Mouse (Mus musculus) macrophage (primary cell): ENCODE data around the gene Siah3. TPM values are rescaled to one million over a fixed set of nuclear protein-coding genes. Genes with fewer than 3 reads are reported as not detected.
"Not testable (repeated sequence)": the region's sequence is repeated elsewhere in the genome, so short reads cannot be mapped to it uniquely, and the experiment has no call there.

ENCODE experiments used
- H3K27ac ChIP-seq: fragments of 350-480 bp; formaldehyde crosslinking; 2 replicates; pipeline ENCODE4 v1.9.0; 2021
- H3K36me3 ChIP-seq: fragments of 350-480 bp; formaldehyde crosslinking; 2 replicates; pipeline ENCODE4 v1.9.0; 2021; ENCODE audit errors: inconsistent target
- H3K4me3 ChIP-seq: fragments of 350-480 bp; formaldehyde crosslinking; 2 replicates; pipeline ENCODE4 v1.9.0; 2021; ENCODE audit errors: inconsistent target
- H3K79me2 ChIP-seq: fragments of 350-480 bp; formaldehyde crosslinking; 2 replicates; pipeline ENCODE4 v1.9.0; 2021; ENCODE audit errors: inconsistent target
- whole genome bisulfite sequencing: methylation state at CpG from one replicate; pipeline ENCODE4 v1.1.7; 2026; ENCODE audit warnings: inconsistent platforms; ENCODE audit not compliant: missing documents; 5-methylcytosine and 5-hydroxymethylcytosine counted together
- polyA plus RNA-seq: library from polyadenylated mRNA; stranded (reverse); fragments of 250-400 nt; gene quantifications from 3 replicates; pipeline ENCODE4 v1.2.4, GENCODE M21; 2018; ENCODE audit warnings: inconsistent platforms
- total RNA-seq, 78 experiments: library from RNA; depleted of rRNA; stranded (reverse); fragments of 250-400 nt; gene quantifications; 1 replicate in 9 of 78; 2 replicates in 24 of 78; 3 replicates in 43 of 78; 4 replicates in 2 of 78; pipeline ENCODE4 v1.2.4; 2018; ENCODE audit warnings: inconsistent platforms in 56 of 78

Siah3 gene
- not detected for total RNA-seq (2018; cell fraction: chromatin; rRNA removed)
- not detected for total RNA-seq (2018; cell fraction: cytosol; rRNA removed)
- total RNA-seq (2018; cell fraction: nucleus; rRNA removed), result not detected
- polyA plus RNA-seq, result not detected in 3 replicates

- WGBS, result 24% methylated on average over 17 of the region's 18 CpGs
- Histone ChIP-seq H3K36me3 (no peaks in the 10 kb centered on the region), H3K27ac (no peak within 1 kb of the TSS), H3K4me3 (no peak within 1 kb of the TSS), H3K79me2 (no peaks in the 10 kb centered on the region)
These were observed at the start of gene Siah3 for GRCm38 (mm10) chr14:75455743-75456421. Gene Siah3 (plus strand): TSS chr14:75455982.

- no peaks in the 10 kb centered on the region for H3K36me3 ChIP-seq
- WGBS, result 82% methylated on average over 3 of the region's 3 CpGs
These were observed 46.0 kb upstream of the Siah3 start for GRCm38 (mm10) chr14:75409772-75410171.

GRCm38 (mm10) chr14:75410392-75410791 lies 45.4 kb upstream of the Siah3 start:
- Histone ChIP-seq H3K27ac (no peak overlapping the region), H3K4me3 (no peak overlapping the region), H3K79me2 (no peaks in the 10 kb centered on the region), H3K36me3 (no peaks in the 10 kb centered on the region)
- 97% methylated on average over 4 of the region's 4 CpGs for WGBS

More at GRCm38 (mm10) chr14:75409772-75410171, 46.0 kb upstream of the Siah3 start:
- no peak overlapping the region for H3K27ac ChIP-seq
- H3K4me3 ChIP-seq, result no peak overlapping the region
- no peaks in the 10 kb centered on the region for H3K79me2 ChIP-seq

- Histone ChIP-seq H3K36me3 (no peaks in the 10 kb centered on the region), H3K27ac (no peak overlapping the region), H3K4me3 (no peak overlapping the region), H3K79me2 (no peaks in the 10 kb centered on the region)
- 75% methylated on average over 3 of the region's 3 CpGs for WGBS
These were observed 37.1 kb upstream of the Siah3 start for GRCm38 (mm10) chr14:75418721-75419120.

GRCm38 (mm10) chr14:75419876-75420275 lies 35.9 kb upstream of the Siah3 start:
- Histone ChIP-seq H3K36me3 (no peaks in the 10 kb centered on the region), H3K4me3 (no peak overlapping the region), H3K79me2 (no peaks in the 10 kb centered on the region), H3K27ac (no peak overlapping the region)
- WGBS, result 90% methylated on average over 7 of the region's 7 CpGs

- H3K79me2 ChIP-seq, result no peaks in the 10 kb centered on the region
- no peaks in the 10 kb centered on the region for H3K36me3 ChIP-seq
- H3K4me3 ChIP-seq, result no peak overlapping the region
- whole genome bisulfite sequencing, result 71% methylated on average over 6 of the region's 6 CpGs
- no peak overlapping the region for H3K27ac ChIP-seq
These were observed 35.0 kb upstream of the Siah3 start for GRCm38 (mm10) chr14:75420811-75421210.

GRCm38 (mm10) chr14:75431173-75431786 lies 24.5 kb upstream of the Siah3 start:
- Histone ChIP-seq H3K36me3 (no peaks in the 10 kb centered on the region), H3K4me3 (no peak overlapping the region), H3K27ac (no peak overlapping the region), H3K79me2 (no peaks in the 10 kb centered on the region)
- 87% methylated on average over 6 of the region's 8 CpGs for WGBS

GRCm38 (mm10) chr14:75432850-75433249 lies 22.9 kb upstream of the Siah3 start:
- H3K36me3 ChIP-seq, result no peaks in the 10 kb centered on the region
- 88% methylated on average over 6 of the region's 10 CpGs for WGBS
- no peaks in the 10 kb centered on the region for H3K79me2 ChIP-seq
- no peak overlapping the region for H3K4me3 ChIP-seq
- H3K27ac ChIP-seq, result no peak overlapping the region

GRCm38 (mm10) chr14:75434576-75434975 lies 21.2 kb upstream of the Siah3 start:
- 93% methylated on average over 10 of the region's 10 CpGs for WGBS
- Histone ChIP-seq H3K27ac (no peak overlapping the region), H3K4me3 (no peak overlapping the region), H3K79me2 (no peaks in the 10 kb centered on the region), H3K36me3 (no peaks in the 10 kb centered on the region)

GRCm38 (mm10) chr14:75444486-75445105 lies 11.2 kb upstream of the Siah3 start:
- H3K4me3 ChIP-seq, result no peak overlapping the region
- 80% methylated on average over 11 of the region's 11 CpGs for WGBS

GRCm38 (mm10) chr14:75445281-75445947 lies 10.4 kb upstream of the Siah3 start:
- WGBS, result 9% methylated on average over 15 of the region's 15 CpGs
- H3K79me2 ChIP-seq, result no peaks in the 10 kb centered on the region
- no peak overlapping the region; the same call in 1 of the 2 replicates for H3K4me3 ChIP-seq
- H3K27ac ChIP-seq, result no peak overlapping the region
- no peaks in the 10 kb centered on the region for H3K36me3 ChIP-seq

More at GRCm38 (mm10) chr14:75444486-75445105, 11.2 kb upstream of the Siah3 start:
- Histone ChIP-seq H3K27ac (no peak overlapping the region), H3K79me2 (no peaks in the 10 kb centered on the region), H3K36me3 (no peaks in the 10 kb centered on the region)

GRCm38 (mm10) chr14:75445948-75446281 lies 9.9 kb upstream of the Siah3 start:
- H3K27ac ChIP-seq, result no peak overlapping the region
- 11% methylated on average over 6 of the region's 6 CpGs for WGBS
- no peak overlapping the region; the same call in 1 of the 2 replicates for H3K4me3 ChIP-seq
- H3K79me2 ChIP-seq, result no peaks in the 10 kb centered on the region
- H3K36me3 ChIP-seq, result no peaks in the 10 kb centered on the region

GRCm38 (mm10) chr14:75446314-75446713 lies 9.5 kb upstream of the Siah3 start:
- H3K27ac ChIP-seq, H3K79me2 ChIP-seq, H3K36me3 ChIP-seq, H3K4me3 ChIP-seq: not testable (repeated sequence)

- 91% methylated on average over 4 of the region's 4 CpGs for WGBS
- no peak overlapping the region for H3K4me3 ChIP-seq
- H3K79me2 ChIP-seq, result no peaks in the 10 kb centered on the region
- H3K27ac ChIP-seq, result no peak overlapping the region
- no peaks in the 10 kb centered on the region for H3K36me3 ChIP-seq
These were observed 1.9 kb upstream of the Siah3 start for GRCm38 (mm10) chr14:75453906-75454305.

GRCm38 (mm10) chr14:75454716-75455115 lies 1.1 kb upstream of the Siah3 start:
- 22% methylated on average over 4 of the region's 4 CpGs for WGBS
- H3K79me2 ChIP-seq, result no peaks in the 10 kb centered on the region

More at GRCm38 (mm10) chr14:75454716-75455115, 1.1 kb upstream of the Siah3 start:
- H3K36me3 ChIP-seq, result no peaks in the 10 kb centered on the region
- no peak overlapping the region for H3K27ac ChIP-seq
- H3K4me3 ChIP-seq, result no peak overlapping the region
